Mouse (Mus musculus) midbrain, embryonic 11.5 days (tissue): Measurements from ENCODE around the gene A930009A15Rik. TPM values are rescaled to one million over a fixed set of nuclear protein-coding genes. Genes with fewer than 3 reads are reported as not detected.
A peak's percentile ranks its signal among the peaks of the same experiment; 100 is the strongest.

Experiments used
- ATAC-seq: fragments of 200-750 bp; cut with Nextera tagmentation; 2 replicates; pipeline ENCODE4 v1.8.0; 2017; ENCODE audit warnings: moderate TSS enrichment, moderate library complexity; ENCODE audit not compliant: low FRiP score
- DNase-seq: peaks from one replicate; pipeline ENCODE4 v3.0.0; 2015; ENCODE audit warnings: low spot score; ENCODE audit errors: missing footprints
- H3K27ac ChIP-seq: fragments of 300-500 bp; sonication (generic); 2 replicates; pipeline ENCODE4 v1.5.1; 2014; ENCODE audit warnings: low read depth, low read length
- H3K27me3 ChIP-seq: fragments of 300-500 bp; sonication (generic); 2 replicates; pipeline ENCODE4 v1.6.1; 2014; ENCODE audit warnings: mild to moderate bottlenecking, low read length, moderate library complexity, mixed read lengths; ENCODE audit not compliant: control insufficient read depth, insufficient read depth
- H3K36me3 ChIP-seq: fragments of 300-500 bp; sonication (generic); 2 replicates; pipeline ENCODE4 v1.6.1; 2014; ENCODE audit warnings: mild to moderate bottlenecking, low read length, moderate library complexity, mixed read lengths; ENCODE audit not compliant: control insufficient read depth, insufficient read depth
- H3K4me1 ChIP-seq: fragments of 300-500 bp; sonication (generic); 2 replicates; pipeline ENCODE4 v1.6.1; 2014; ENCODE audit warnings: low read length; ENCODE audit not compliant: control insufficient read depth, insufficient read depth
- H3K4me2 ChIP-seq: fragments of 300-500 bp; sonication (generic); 2 replicates; pipeline ENCODE4 v1.6.1; 2014; ENCODE audit warnings: mild to moderate bottlenecking, moderate library complexity
- H3K4me3 ChIP-seq: fragments of 300-500 bp; sonication (generic); 2 replicates; pipeline ENCODE4 v1.5.1; 2014; ENCODE audit warnings: low read depth, low read length
- H3K9ac ChIP-seq: fragments of 300-500 bp; sonication (generic); 2 replicates; pipeline ENCODE4 v1.6.1; 2014; ENCODE audit warnings: low read length
- H3K9me3 ChIP-seq: fragments of 300-500 bp; sonication (generic); 2 replicates; pipeline ENCODE4 v1.6.1; 2016; ENCODE audit warnings: low read length; ENCODE audit not compliant: control insufficient read depth
- WGBS: fragments of 180-500 bp; shearing (Covaris S2); extraction: QIAGEN DNeasy Blood & Tissue Kit; methylation state at CpG from one replicate; pipeline ENCODE4 v1.1.7; 2014; 5-methylcytosine and 5-hydroxymethylcytosine counted together
- polyA plus RNA-seq: library from polyadenylated mRNA; unstranded; fragments of >200 nt; fragmentation: Nextera tagmentation; extraction: Ambion mirVana; gene quantifications from 2 replicates; pipeline ENCODE4 v1.2.1, GENCODE M21; 2014

Gene A930009A15Rik
- polyA plus RNA-seq, 1 experiment from 2014 or later: 0.31 TPM

DNA sequence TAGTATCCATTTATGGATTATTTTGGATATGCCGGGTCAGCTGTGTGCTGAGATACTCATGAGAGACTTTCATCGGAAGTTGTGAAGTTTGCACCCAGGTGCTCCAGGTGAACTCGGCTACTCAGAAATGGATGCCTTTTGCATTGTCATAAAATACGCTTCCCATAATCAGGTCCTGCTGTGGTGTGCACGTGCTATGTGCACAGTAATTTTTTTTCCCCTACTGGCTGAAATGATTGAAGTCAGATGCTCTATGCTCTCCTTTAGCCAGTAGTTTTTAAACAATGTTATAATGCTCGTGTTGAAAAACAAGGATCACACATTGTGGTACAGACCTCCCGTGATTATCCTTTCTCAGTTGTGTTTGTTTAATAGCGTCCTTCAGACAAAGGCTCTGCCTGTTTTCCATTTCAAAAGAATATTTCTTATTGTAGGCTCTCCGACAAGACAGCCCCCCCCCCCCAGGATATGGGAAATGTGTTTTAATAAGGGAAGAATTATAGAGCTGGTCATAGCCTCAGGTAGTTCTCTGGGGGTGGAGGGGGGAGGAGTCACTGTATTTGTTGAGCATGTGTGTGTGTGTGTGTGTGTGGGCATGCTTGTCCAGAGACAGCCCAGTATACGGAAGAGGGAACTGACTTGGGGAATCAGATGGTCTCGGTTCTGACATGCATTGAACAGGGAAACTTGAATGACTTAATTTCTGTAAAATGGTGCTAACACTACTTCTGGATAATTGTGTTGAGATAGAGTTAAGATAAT lies 16.3 kb upstream of the A930009A15Rik start:
- peaks cover 7% of the 10 kb centered on the region for H3K4me1 ChIP-seq
- DNase-seq: peak; percentile 64
- no peak overlapping the region for H3K4me2 ChIP-seq
- no peaks in the 10 kb centered on the region for H3K36me3 ChIP-seq
- ATAC-seq: no peak
- no peak overlapping the region for H3K9ac ChIP-seq
- H3K27ac ChIP-seq: no peak overlapping the region
- H3K27me3 ChIP-seq: no peaks in the 10 kb centered on the region; the same call in 1 of the 2 replicates
- WGBS: 52% methylated on average over 11 of the region's 11 CpGs
- H3K9me3 ChIP-seq: no peaks in the 10 kb centered on the region
- no peak overlapping the region for H3K4me3 ChIP-seq

DNA sequence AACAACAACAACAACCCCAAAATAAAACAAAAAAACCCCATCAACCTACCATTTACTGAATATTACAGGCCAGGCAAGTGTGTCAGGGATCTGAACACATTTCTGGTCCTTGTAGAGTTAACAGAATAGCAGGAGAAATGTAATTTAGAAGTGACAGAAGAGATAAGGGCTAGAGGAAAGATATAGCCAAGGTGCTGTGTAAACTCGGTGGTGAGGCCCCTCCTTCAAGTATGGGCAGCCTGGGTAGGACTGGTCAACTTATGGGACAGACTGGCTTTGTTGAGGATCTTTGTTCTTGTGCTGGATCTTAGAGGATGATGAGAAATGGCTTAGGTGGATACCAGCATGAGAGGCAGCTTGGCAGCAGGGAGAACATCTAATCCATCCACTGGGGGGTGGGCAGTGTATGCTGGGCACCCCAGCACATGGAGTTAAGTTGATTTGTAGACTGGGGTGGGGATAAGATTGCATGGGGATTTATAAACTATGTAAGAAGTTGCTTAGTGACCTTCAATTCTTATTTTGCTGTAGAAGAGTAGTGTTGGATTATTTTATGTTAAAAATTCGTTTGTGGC lies 14.5 kb upstream of the A930009A15Rik start:
- H3K27me3 ChIP-seq: peaks cover 4% of the 10 kb centered on the region; the same call in 1 of the 2 replicates

DNA sequence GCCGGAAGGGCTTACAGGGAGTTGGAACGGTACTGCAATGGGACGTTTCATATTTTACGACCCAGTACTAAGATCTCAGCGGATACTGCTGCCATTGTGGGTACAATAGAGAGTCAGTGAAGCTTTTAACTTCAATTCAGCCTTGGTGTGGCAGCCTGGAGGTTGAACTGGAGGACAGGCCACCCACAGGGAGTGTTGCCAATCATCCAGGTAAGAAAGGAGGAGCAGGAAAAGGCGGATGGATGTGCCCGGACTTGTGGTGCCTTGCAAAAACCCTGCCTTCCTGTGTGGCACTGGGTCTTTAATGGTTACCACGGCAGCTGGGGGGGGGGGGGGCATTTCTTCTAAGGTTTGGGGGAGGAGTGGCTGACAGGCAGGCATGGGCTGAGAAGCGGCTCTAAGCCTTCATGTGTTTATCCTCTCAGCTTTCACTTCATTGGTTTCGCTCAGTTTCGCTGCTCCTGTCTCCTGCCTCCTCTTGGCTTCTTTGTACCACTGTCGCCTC lies 13.0 kb upstream of the A930009A15Rik start:
- Histone ChIP-seq H3K9ac (no peak overlapping the region), H3K4me3 (no peak overlapping the region), H3K27ac (no peak overlapping the region), H3K27me3 (peaks cover 4% of the 10 kb centered on the region; the same call in 1 of the 2 replicates), H3K4me1 (peaks cover 7% of the 10 kb centered on the region), H3K9me3 (no peaks in the 10 kb centered on the region), H3K36me3 (no peaks in the 10 kb centered on the region), H3K4me2 (no peak overlapping the region)
- 13% methylated on average over 12 of the region's 12 CpGs for WGBS
- peak; percentile 80 for ATAC-seq
- peak; percentile 90 for DNase-seq

More for the DNA sequence above, 14.5 kb upstream of the A930009A15Rik start:
- Histone ChIP-seq H3K4me2 (no peak overlapping the region), H3K4me3 (no peak overlapping the region), H3K27ac (no peak overlapping the region), H3K36me3 (no peaks in the 10 kb centered on the region), H3K9ac (no peak overlapping the region), H3K9me3 (no peaks in the 10 kb centered on the region), H3K4me1 (peaks cover 7% of the 10 kb centered on the region)
- WGBS: 65% methylated on average over 2 of the region's 2 CpGs
- DNase-seq: peak; percentile 66
- no peak for ATAC-seq

DNA sequence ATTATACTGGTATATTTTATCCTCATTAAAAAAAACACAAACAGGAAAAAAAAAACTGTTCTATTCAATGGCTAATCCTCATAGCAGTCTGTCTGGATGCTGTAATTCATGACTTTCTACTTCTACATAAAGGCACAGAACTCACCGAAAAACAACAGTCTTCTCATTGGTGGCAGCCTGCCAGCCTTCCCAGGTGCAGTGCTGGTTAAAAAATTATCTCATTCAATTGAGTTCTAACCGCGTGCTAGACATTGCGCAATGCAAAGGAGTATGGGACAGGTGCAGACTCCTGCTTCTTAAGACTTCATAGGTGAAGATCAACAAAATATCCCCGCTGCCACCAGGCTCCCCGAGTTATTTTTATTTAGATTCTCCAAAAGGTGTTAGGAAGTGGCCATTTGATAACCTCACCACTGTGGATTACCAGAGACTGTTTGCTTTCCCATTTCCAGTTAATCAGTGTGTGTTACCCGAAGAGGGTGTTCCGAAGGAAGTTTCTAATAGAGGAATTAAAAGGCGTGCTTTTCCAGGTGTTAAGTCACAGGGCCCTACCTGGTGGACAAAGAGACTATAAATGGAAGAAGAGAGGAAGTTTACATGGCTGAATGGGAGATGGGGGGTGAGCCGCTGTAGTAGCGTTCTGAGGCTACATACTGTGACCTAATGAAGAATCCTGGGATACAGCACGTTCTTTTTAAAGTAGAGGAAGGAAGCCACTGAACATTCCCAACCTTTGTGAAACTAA lies 8.5 kb upstream of the A930009A15Rik start:
- DNase-seq (no peak), ATAC-seq (no peak)
- peaks cover 7% of the 10 kb centered on the region for H3K4me1 ChIP-seq
- H3K36me3 ChIP-seq: no peaks in the 10 kb centered on the region
- no peak overlapping the region for H3K9ac ChIP-seq
- H3K4me2 ChIP-seq: no peak overlapping the region
- peaks cover 4% of the 10 kb centered on the region; the same call in 1 of the 2 replicates for H3K27me3 ChIP-seq
- no peak overlapping the region for H3K27ac ChIP-seq
- no peaks in the 10 kb centered on the region for H3K9me3 ChIP-seq
- WGBS: 72% methylated on average over 12 of the region's 12 CpGs
- no peak overlapping the region for H3K4me3 ChIP-seq

DNA sequence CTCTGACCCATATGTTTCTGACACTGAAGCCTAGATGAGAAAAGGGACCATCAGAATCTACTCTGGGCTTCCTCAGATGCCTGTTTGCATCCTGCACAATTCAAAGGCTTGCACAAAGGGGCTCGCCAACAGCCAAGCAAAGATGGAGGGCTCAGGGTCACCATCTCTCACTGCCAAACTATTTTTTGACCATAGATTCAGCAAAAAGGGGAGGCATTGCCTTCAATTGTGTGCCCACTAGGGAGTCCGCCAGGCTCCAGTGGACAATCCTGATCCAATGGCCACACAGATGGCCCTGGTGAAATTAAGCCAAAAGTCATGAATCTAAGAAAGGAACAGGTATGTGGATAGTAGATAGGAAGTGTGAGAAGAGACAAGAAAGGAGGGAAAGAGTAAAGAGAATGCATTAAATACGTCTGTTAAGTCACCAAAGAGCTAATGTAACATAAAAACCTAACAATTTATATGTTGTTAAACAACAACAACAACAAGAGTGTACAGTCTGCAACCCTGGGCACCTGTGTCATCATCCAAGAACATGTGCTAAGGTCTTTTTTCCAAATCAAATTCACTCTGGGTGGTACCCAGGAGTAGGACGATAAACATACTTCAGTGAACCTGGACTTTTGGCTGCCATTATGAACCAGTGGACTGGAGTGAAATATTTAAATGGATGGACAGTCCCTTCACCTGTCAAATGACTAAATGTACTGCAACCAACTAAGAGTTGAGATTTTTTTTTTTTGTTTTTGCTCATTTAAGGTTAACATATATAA lies 6.7 kb upstream of the A930009A15Rik start:
- H3K9ac ChIP-seq: no peak overlapping the region
- ATAC-seq (no peak), DNase-seq (no peak)
- no peaks in the 10 kb centered on the region for H3K9me3 ChIP-seq
- no peak overlapping the region for H3K27ac ChIP-seq
- no peaks in the 10 kb centered on the region for H3K36me3 ChIP-seq
- WGBS: 86% methylated on average over 4 of the region's 4 CpGs
- peaks cover 4% of the 10 kb centered on the region; the same call in 1 of the 2 replicates for H3K27me3 ChIP-seq
- H3K4me3 ChIP-seq: no peak overlapping the region
- H3K4me1 ChIP-seq: no peaks in the 10 kb centered on the region
- no peak overlapping the region for H3K4me2 ChIP-seq

DNA sequence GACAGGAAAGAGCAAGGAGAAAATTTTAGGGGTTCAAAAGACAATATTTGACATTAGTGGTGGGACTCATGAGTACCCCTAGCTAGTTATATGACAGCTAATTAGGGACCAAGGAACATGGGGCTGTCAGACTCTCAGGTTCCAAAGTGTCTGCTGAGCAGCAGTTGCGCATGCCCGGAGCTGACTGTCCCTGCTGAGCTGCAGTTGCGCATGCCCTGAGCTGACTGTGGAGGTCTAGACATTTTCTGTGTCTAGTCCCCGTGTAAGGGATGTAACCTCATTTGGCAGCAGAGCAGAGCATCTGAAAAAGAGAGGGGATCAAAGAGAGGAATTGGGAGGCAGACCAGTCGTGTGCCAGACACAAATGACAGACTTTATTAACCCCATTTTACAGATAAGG lies 5.8 kb upstream of the A930009A15Rik start:
- no peaks in the 10 kb centered on the region for H3K9me3 ChIP-seq
- H3K4me3 ChIP-seq: no peak overlapping the region
- H3K27ac ChIP-seq: no peak overlapping the region
- no peaks in the 10 kb centered on the region for H3K4me1 ChIP-seq
- peaks cover 4% of the 10 kb centered on the region; the same call in 1 of the 2 replicates for H3K27me3 ChIP-seq
- no peak overlapping the region for H3K4me2 ChIP-seq
- H3K9ac ChIP-seq: no peak overlapping the region
- no peaks in the 10 kb centered on the region for H3K36me3 ChIP-seq
- WGBS: 83% methylated on average over 5 of the region's 5 CpGs
- no peak for DNase-seq
- ATAC-seq: no peak

DNA sequence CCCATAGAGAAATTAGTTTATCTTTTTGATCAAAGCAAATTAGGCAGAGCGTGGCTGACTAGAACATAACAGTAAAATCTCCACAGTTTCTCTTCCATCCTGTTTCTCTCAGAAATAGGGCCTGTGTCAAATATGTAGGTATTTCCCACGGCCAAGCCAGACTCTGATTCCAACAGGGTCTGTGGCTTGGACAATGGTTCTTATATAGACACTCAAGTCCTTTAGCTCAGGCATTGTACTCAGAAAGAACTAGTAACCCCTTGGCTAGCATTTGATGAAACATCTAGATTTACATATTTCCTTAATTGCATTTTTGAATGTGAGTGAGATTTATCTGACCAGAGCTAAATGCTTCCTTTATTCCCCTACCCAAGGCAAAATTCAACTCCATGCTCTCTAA lies 791 bp downstream of the A930009A15Rik start:
- H3K9ac ChIP-seq: no peak overlapping the region
- ATAC-seq (0 out of 2 replicates have a peak, but pooled peaks have one; percentile 25), DNase-seq (no peak)
- peaks cover 14% of the 10 kb centered on the region for H3K4me1 ChIP-seq
- no peak overlapping the region for H3K4me3 ChIP-seq
- no peak overlapping the region for H3K4me2 ChIP-seq
- peak overlapping the region; percentile 37 for H3K27ac ChIP-seq
- H3K9me3 ChIP-seq: no peaks in the 10 kb centered on the region
- WGBS: 50% methylated on average over 2 of the region's 2 CpGs
- no peaks in the 10 kb centered on the region for H3K27me3 ChIP-seq
- H3K36me3 ChIP-seq: no peaks in the 10 kb centered on the region

DNA sequence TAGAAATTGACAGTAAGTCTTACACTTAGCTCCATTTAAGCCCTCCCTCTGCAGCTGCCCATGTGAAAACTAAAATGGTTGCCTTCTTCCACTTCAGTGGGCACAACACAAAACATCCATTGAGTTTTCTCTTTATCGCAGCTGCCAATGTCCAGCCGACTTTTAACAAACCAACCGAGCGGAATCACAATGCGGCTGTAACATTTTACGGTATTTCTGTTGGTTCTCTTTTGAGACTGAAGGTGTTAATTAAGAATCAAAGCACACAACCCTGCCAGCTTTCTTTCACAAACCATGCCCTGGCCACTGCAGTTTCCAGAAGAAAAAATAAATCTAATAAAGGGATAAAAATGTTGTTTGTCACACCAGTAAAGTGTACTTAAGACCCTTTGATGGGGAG lies 1.5 kb downstream of the A930009A15Rik start:
- Histone ChIP-seq H3K36me3 (no peaks in the 10 kb centered on the region), H3K4me1 (peaks cover 14% of the 10 kb centered on the region), H3K27ac (peak overlapping the region; percentile 37; the same call in 1 of the 2 replicates), H3K27me3 (no peaks in the 10 kb centered on the region), H3K4me2 (no peak overlapping the region), H3K9me3 (no peaks in the 10 kb centered on the region), H3K4me3 (no peak overlapping the region), H3K9ac (no peak overlapping the region)
- DNase-seq (peak; percentile 95), ATAC-seq (peak; percentile 75)
- WGBS: 13% methylated on average over 6 of the region's 6 CpGs
